Mouse (Mus musculus) embryo, embryonic 11 days (tissue): ENCODE measurements around the gene Tcam1.
A peak's percentile ranks its signal among the peaks of the same experiment; 100 is the strongest.
"Not testable (repeated sequence)": the region's sequence is repeated elsewhere in the genome, so short reads cannot be mapped to it uniquely, and the experiment has no call there.

Source experiments
- DNase-seq: peaks from one replicate; pipeline ENCODE4 v3.0.0-alpha.2; 2015

Gene Tcam1

DNA sequence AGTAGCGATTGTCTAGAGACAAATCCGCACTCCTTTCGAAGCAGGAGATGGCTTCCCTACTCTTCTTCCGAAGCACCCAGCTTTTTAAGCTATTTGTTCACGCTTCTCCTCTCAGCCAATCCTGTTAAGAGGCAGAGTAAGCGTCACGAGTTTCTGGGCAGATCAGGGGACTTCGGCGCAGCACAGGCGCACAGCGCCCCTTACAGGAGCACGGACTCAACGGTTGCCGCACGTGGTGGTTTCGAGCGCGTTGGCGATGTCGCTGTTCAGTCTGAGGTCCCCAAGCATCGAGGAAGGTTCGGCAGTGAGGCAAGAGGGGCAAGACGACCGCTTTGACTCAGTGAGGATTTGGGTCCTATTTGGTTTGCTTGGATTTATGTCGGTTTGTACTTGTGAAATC, at the start of gene Tcam1:
Gene Tcam1 (plus strand): TSS at position 219 of the 400 bp plus-strand sequence.
- peak; percentile 95 for DNase-seq

DNA sequence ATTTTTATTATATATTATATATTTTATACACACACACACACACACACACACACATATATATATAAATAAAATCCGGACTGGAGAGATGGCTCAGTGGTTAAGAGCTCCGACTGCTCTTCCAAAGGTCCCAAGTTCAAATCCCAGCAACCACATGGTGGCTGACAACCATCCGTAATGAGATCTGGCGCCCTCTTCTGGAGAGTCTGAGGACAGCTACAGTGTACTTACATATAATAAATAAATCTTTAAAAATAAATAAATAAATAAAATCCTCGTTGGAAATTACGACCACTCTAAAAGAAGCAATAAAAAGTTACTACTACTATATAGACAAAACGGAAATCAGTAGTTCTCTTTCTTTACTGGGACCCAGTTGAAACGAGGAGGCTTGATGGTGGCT, 42.5 kb upstream of the Tcam1 start:
- DNase-seq, result not testable (repeated sequence)

DNA sequence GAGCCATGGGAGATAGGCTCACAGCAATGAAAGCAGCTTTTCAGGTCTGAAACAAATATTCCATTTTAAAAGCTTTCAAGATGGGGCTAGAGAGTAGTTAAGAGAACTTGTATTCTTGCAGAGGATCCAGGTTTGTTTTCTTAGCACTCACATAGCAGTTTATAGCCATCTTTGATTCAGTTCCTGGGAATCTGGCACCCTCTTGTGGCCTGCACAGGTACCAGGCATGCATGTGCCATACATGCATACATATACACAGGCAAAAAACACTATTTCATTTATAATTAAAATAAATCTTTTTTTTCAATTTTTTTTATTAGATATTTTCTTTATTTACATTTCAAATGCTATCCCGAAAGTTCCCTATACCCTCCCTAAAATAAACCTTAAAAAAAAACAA, 29.6 kb upstream of the Tcam1 start:
- DNase-seq, result peak; percentile 26

DNA sequence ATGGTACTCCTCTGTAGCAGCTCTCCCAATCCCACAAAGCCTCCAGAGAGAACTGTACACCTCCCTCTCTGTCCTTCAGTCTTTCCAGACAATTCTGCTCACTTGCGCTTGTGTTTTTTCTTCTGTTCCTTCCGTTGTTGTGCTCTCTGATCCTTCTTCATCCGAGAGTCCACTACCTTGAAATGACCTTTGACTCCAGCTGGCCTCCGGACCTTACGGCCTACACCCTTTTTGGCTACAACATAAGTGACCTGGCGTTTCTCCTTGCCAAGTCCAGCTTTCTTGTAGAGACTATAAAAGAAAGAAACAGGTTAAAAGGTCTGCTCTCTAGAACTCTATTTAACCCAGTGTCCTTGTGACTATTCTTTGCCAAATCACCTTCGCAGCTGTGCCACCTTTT, 27.1 kb upstream of the Tcam1 start:
- DNase-seq, result no peak

DNA sequence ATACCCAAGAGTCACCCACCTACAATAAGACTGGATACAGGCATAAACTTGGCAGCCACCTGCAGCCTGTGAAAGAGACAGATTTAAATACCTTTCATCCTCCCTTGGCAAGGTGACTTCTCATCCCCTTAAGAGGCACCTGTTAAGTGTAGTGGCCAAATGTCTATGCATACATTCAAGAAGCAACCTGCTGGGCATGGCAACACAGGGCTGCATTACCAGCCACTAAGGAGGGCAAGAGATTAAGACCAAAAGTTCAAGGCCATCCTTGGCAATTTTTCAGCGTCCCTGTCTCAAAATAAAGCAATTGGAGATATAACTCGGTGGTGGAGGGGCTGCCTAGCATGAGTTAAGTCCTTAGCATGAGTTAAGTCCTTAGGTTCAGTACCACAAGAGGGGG, 21.7 kb upstream of the Tcam1 start:
- no peak for DNase-seq

DNA sequence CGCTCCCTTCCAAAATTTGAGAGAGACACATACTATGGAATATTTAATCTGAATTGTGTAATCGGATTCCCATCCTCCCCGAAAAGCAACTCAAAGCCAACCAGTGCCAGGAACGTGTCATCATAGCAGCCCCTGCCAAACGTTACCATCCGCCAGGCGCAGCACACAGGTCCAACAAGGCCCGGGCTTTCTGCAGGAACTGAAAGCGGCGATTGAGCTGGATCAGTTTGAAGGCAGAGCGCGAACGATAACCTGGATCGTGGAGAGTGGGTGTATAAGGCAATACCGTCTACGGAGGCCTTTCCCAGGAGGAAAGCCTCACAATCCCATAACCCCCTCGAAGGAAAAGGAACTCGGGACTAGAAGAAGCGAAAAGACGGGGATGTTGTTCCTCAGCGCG, 21.3 kb upstream of the Tcam1 start:
- no peak for DNase-seq

DNA sequence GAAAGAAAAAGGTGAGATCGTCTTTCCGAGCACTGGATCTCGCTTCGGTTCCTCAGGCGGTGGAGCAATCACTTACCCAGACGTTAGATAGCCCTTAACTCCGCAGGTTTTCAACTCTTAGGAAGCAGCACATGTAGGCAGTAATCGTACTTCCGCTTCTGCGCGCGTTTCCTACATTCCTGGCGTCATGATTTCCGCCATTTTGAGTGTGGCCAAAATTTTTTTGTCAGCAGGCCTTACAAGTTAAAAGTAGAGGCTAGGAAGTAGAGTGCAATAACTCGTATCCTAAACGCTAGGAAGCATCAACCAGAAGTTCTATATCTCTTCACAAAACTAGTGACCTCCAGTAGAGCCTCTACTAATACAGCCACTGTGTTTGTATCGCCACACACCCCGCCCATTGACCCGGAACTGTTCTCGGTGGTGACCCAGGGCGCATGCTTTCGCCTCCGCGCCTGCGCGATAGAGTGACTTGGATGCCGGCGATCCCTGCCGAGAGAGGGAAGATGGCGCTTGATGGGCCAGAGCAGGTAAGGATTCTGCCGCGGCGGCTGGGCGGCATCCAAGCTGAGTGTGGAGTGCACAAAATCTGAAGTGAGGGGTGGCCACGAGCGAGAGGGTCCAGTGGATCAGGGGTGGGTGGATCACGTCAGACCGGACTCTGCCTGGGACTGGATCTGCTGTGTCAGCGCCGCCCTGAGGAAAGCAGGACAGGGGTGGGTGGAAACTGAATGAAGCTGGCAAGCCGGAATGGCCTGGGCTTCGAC, 20.6 kb upstream of the Tcam1 start, which contains the start of the genes Ftsj3 and Psmc5:
Gene Ftsj3 (minus strand): TSS at position 395 of the 767 bp plus-strand sequence.
Gene Psmc5 (plus strand): TSS at position 470 of the 767 bp plus-strand sequence.
- peak; percentile 98 for DNase-seq

DNA sequence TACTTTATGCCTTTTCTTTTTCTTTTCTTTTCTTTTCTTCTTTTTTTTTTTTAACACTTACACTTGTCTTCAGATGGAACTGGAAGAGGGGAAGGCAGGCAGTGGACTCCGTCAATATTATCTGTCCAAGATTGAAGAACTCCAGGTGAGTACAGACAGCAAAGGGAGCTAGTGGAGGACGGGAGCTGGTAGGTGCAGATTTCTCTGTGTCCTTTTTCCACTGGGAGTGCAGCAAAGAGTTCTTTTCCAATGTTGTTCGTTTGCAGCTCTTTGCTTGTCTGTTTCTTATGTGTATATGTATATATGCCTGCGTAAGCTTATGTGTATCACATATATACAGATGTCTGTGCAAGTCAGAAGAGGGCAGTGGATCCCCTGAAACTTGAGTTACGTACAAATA, 19.7 kb upstream of the Tcam1 start:
- no peak for DNase-seq

DNA sequence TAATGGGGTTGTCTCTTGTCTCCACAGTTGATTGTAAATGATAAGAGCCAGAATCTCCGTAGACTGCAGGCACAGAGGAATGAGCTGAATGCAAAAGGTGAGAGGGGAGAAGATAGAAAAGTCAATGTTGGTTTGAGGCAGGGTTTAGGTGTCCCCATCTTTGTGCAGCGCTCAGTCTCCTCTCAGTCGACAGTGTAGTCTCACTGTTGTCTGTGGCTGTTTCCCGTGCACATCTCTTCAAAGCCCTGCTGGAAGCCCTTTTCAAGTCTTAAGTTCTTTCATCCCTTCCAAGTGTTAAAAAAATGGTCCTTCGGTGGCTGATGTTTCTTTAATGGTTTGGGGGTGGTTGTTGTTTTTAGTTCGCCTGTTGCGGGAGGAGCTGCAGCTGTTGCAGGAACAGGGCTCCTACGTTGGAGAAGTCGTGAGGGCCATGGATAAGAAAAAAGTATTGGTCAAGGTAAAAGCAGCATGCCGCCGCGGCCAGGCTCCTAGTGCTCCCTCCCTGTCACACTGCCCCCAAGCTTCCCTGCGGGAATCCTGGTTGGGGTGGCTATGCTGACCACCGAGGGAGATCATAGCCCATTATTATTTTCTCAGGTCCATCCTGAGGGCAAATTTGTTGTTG, 15.5 kb upstream of the Tcam1 start:
- DNase-seq, result no peak

DNA sequence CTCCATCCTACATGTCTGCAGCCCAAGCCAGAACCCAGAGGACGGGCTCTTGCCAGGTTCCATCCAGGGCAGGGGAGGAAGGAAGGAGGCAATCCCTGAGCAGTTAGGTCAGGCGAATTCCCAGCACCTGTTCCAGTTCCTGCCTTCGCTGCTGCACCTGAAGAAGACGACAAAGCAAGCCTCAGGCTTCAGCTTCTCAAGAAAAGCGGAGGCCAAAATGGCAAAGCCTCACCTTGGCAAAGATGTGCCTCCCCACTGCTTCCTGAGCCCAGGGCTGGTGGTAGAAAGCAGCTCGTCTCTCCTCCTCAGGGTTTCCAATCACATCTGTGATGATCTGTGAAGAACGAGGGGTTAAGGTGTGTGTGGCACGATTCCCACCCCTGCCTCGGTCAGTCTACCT, 12.5 kb upstream of the Tcam1 start:
- no peak for DNase-seq

DNA sequence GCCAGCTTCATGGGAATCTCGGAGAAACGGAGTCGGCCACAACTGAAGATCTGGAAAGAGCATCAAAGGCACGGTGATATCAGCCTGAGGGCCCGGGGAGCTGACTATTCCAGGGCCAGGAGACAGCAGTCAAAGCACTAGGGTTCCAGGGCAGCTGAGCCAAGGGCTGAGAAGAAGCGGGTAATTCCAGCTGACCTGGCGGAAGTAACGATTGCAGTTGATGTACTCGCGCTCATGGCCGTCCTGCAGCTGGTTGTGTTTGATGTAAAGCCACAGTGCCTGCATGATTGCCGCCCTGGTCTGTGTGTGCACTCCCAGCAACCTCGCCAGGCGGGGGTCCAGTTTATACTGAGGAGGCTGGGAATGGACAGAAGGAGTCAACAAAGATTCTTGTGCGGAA, 11.5 kb upstream of the Tcam1 start:
- DNase-seq, result no peak

DNA sequence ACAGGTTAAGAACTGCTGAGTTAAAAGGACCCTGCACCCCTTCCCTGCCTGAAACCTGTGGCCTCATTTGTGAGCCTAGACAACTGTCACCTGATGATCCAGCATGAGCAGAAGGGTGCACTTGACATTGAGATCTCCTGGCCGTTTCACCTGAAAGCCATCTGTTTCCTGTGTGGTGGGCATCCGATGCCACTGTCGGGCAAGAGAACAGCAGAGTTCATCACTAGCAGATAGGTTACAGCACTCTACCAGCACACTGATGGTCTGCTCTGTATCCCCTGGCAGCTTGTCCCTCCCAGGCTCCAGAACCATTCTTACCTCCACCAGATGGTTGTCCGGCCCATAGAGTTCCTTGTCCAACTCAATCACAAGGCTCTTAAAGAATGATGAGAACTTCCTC, 10.9 kb upstream of the Tcam1 start:
- no peak for DNase-seq

DNA sequence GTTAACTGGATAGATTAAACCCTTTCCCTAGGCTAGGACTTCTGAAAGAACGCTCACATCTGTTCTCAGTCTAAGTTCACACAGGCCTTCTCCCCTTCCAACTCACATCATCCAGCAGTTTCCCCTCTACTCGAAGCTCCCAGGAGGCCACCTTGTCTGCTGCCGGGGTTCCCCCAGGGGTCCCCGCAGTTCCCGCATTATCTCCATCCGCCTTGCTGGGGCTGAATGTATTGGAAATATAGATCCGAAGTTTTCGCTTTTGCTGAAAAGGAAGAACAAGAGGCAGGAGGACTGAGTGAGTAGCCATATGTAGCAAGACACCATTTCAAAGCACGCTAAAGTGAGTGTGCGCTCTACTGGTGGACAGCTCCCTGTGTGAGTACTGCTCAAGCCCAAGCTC, 10.0 kb upstream of the Tcam1 start:
- DNase-seq, result no peak

DNA sequence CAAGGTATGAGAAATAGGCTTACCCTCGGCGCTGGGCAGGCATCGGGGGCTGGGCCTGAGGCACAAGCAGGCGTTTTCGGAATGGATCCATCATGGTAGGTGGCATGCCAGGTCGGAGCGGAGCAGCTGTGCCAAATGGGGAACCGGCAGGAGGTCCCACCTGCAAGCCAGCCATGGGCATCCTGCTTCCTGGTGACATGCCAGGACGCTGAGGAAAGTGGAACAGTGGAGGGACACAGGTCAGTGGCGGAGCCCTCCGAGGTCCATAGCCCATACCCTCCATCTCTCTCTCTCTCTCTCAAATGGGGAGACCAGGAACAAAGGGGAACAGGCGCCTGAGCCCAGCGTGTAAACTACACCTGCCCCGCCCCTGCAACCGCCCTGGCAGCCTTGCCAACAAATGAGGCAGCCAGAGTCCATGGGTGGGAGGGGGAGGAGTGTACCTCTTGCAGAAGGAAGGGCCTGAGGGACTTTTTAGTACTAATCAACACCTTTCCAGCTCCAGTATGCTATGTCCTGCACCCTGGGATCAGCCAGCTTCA, 9.1 kb upstream of the Tcam1 start:
- peak; percentile 18 for DNase-seq

DNA sequence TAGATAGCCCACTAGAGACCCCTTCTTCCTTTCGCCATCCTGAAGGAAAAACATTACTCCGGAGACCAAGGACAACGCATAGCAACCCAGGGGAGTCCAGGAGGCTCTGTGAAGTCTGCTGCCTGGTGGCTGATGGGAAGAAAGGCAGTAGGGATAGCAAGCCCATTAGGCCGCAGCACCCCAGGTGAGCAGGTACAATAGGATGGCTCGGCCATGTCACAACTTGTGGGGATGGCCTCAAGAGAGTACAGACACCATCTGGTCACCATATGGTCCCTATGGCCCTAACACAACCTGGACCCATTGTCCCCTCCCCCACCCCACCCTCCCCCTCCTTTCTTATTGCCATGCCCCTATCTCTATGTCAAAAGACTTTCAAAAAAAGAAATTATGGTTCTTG, 8.6 kb upstream of the Tcam1 start:
- DNase-seq, result peak; percentile 29

DNA sequence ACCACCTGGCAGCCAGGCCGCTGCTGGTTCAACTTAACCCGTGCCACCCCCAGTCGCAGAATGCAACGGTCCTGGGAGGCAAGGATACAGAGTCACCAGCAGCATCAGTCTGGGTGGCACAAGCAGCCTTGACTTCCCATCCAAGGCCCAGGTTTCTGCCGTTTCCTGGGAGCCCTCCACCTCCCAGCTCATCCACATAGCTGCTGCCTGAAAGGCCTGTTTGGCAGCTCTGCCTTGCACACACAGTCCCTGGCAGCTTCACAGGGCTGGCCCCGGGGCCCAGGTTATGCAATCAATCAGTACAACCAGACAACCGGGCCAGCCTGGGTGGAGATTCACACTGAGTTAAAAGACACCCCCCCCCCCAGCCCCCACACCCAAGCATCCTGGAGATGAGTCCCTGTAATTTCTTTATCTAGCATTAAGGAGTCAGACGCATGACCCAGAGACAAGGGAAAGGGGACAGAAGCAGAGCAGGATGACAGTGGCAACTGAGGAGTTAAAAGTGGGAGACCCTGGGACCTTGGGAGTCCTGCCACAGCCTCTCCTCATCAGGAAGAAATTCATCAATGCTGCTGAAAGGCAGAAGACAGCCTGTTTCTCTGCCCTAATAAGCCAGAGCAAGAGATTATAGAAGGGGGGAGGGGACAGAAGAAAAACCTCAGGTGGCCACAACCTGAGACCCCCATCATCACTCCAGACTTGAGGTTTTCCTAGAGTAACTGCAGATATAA, 8.0 kb upstream of the Tcam1 start:
- DNase-seq, result peak; percentile 54

DNA sequence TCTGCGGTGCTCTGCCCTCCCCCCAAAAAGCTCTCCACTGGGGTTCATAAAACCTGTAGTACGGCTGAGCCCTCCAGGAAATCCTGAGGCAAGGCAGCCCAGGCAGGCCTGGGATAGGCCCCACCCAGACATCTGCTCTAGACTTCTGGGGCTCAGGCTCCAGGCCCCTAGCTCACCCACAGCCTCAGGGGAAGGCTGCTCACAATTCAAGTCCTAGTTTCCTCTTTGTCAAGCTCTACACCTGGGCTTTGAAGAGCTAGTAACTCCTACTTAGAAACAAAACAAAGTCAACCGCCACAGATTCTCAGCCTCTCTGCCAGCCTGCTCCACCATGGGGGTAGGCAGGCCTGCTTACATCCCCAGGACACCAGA, 7.4 kb upstream of the Tcam1 start:
- peak; percentile 64 for DNase-seq

DNA sequence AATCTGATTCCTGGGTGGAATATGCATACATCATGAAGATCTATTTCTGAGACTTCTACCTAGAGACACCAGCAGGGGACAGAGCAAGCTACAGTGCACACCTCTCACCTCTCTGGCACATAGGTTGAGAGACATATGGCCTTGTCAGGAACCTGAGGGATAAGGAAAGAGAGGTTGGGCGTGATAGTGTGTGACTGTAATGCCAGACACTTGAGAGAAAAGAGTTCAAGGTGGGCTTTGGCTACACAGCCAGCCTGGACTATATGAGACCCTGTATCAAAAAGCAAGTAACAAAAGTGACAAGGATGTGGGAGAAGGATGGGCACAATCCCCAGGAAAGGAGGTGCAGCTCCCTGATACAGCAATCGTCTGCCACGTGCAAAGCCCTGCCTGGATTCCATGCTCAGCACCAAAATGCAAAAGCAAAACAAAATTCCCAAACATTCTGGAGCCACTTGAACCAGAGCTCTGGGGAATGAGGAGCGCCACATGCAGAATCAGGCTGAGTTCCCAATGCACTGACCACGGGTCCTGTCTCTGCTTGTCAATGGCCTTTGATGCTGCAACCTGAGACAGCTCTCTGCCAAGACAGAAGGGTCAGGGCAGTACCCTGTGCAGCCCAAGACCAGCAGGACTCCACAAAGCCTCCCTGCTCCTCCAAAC, 5.2 kb upstream of the Tcam1 start:
- DNase-seq, result peak; percentile 26

DNA sequence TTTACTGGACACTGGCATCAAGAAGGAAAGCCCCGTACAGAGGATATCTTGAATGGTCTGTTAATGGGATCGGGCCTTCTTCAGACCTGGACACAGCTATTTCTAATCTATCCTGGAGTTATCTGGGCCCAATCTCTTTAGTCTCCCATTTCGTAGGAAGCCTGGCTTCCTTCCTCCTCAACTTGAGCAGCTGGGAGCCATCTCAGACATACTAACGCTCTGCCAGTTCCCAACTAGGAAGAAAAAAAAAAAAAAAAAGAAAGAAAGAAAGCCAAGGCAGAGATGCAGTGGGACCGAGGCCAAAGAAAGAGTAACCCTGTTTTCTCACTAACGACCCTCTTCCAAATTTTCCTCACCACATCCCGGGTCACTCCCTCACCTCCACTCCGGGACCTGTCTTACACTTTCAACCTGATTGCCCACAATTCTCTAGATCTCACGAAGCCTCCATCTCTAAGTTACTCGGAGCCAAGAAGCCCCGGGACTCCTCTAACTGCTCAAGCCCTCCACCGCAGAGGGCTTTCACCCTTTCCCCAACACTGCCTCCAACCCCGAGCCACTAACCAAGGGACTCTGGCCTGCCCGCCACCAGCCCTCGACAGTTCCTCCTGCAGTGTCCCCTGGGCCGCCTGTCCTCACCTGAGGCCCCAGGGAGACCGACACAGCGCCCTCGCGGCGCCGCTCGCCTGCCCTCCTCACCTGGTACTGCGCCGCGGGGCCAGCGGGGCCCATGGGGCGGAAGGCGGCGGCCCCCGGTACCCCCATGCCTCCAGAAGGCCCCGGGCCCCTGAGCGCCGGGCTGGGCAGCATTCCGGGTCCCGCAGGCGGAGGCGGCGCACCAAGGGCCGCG, 4.5 kb upstream of the Tcam1 start:
- DNase-seq, result peak; percentile 50

DNA sequence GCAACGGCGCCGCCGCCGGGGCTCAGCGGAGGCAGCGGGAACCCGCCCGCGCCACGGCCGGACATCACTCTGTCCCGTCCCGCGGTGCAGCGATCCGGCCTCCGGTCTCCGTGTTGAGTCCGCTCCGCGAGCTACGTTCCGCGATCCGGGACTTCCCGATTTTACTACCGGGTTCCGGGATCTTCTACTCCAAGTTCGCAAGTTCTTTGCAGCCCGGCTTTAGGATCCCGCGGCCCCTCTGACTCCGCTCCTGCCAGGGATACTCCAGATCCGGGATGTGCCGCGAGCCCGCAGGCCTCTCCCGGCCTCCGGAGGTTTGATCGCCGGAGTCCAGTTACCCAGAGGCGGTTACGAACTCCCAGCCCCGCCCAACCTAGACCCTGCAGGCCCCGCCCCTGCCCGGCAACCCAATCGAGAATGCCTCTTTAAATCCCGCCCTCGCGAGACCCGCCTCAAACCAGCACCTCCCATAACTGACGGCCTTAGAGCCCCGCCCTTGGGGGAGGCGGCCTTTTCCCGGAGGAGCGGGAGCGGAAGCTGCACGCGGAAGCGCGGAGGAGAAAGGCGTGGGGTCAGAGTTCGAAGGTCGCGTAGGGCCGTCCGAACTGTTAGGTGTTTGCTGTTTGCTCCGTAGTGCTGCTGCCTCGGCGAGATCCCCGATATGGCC, 3.7 kb upstream of the Tcam1 start, which contains the start of gene Smarcd2:
Gene Smarcd2 (minus strand): TSS at position 329 of the 667 bp plus-strand sequence.
- DNase-seq, result peak; percentile 100

DNA sequence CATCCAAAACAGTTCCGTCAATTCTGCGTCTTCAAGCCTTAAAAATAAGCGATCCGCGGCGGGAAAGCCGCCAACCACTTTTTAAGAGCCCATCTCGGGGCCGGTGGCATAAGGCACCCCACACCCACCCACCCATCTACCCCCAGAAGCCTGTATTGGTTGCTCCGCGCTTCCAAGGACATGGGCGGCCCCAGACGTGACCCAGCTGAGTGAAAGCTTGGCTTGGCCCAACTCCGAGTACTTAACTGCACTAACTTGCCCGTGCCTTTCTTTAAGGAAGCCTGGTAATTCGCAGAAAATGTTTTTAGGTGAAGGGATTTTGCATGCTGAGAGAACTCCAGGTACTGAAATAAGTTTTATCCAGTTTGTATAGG, 3.2 kb upstream of the Tcam1 start:
- DNase-seq, result no peak
